Mouse (Mus musculus) midbrain, embryonic 14.5 days (tissue): ENCODE results near the gene Ccdc85c. TPM values are rescaled to one million over a fixed set of nuclear protein-coding genes. Genes with fewer than 3 reads are reported as not detected.
A peak's percentile ranks its signal among the peaks of the same experiment; 100 is the strongest.

ENCODE experiments used
- ATAC-seq: fragments of 200-750 bp; cut with Nextera tagmentation; 2 replicates; pipeline ENCODE4 v1.8.0; 2017; ENCODE audit warnings: moderate number of reproducible peaks, moderate library complexity; ENCODE audit not compliant: low FRiP score, low TSS enrichment
- DNase-seq: peaks from one replicate; pipeline ENCODE4 v3.0.0-alpha.2; 2015
- H3K27ac ChIP-seq: fragments of 300-500 bp; sonication (generic); replicated peaks from 2 replicates; pipeline ENCODE4 v1.5.1; 2014; ENCODE audit warnings: mild to moderate bottlenecking, low read depth, low read length, moderate library complexity
- H3K27me3 ChIP-seq: fragments of 300-500 bp; sonication (generic); 2 replicates; pipeline ENCODE4 v1.6.1; 2014; ENCODE audit warnings: low read length, control low read depth, mixed read lengths; ENCODE audit not compliant: control insufficient read depth, insufficient read depth
- H3K36me3 ChIP-seq: fragments of 300-500 bp; sonication (generic); 2 replicates; pipeline ENCODE4 v1.6.1; 2014; ENCODE audit warnings: low read length, control low read depth; ENCODE audit not compliant: control insufficient read depth, insufficient read depth
- H3K4me1 ChIP-seq: fragments of 300-500 bp; sonication (generic); 2 replicates; pipeline ENCODE4 v1.6.1; 2014; ENCODE audit warnings: mild to moderate bottlenecking, antibody characterized with exemption, low read length, control low read depth; ENCODE audit not compliant: control insufficient read depth, insufficient read depth
- H3K4me2 ChIP-seq: fragments of 300-500 bp; sonication (generic); 2 replicates; pipeline ENCODE4 v1.6.1; 2014; ENCODE audit warnings: mild to moderate bottlenecking, low read length, moderate library complexity
- H3K4me3 ChIP-seq: fragments of 300-500 bp; sonication (generic); replicated peaks from 2 replicates; pipeline ENCODE4 v1.5.1; 2014; ENCODE audit warnings: low read depth, low read length
- H3K9ac ChIP-seq: fragments of 300-500 bp; sonication (generic); replicated peaks from 2 replicates; pipeline ENCODE4 v1.6.1; 2014; ENCODE audit warnings: mild to moderate bottlenecking, low read length, moderate library complexity
- H3K9me3 ChIP-seq: fragments of 300-500 bp; sonication (generic); 2 replicates; pipeline ENCODE4 v1.6.1; 2016; ENCODE audit warnings: low read length, control low read depth, mixed read lengths; ENCODE audit not compliant: control insufficient read depth
- WGBS: fragments of 180-500 bp; shearing (Covaris S2); extraction: QIAGEN DNeasy Blood & Tissue Kit; methylation state at CpG from one replicate; pipeline ENCODE4 v1.1.7; 2014; 5-methylcytosine and 5-hydroxymethylcytosine counted together
- polyA plus RNA-seq: library from polyadenylated mRNA; unstranded; fragments of >200 nt; fragmentation: Nextera tagmentation; extraction: Ambion mirVana; gene quantifications from 2 replicates; pipeline ENCODE4 v1.2.1, GENCODE M21; 2014

Gene Ccdc85c
- polyA plus RNA-seq, 1 experiment from 2014 or later, result 20.9 TPM

GRCm38 (mm10) chr12:108221712-108222111 lies 53.5 kb downstream of the Ccdc85c start:
- Histone ChIP-seq H3K4me3 (no peak overlapping the region), H3K27ac (no peak overlapping the region), H3K36me3 (no peaks in the 10 kb centered on the region), H3K4me2 (no peak overlapping the region), H3K9me3 (no peaks in the 10 kb centered on the region), H3K4me1 (peaks cover 62% of the 10 kb centered on the region), H3K9ac (no peak overlapping the region), H3K27me3 (no peaks in the 10 kb centered on the region)
- DNase-seq, result no peak
- no peak for ATAC-seq
- WGBS, result 85% methylated on average over 7 of the region's 7 CpGs

- WGBS, result 48% methylated on average over 10 of the region's 10 CpGs
- Histone ChIP-seq H3K36me3 (no peaks in the 10 kb centered on the region), H3K9me3 (no peaks in the 10 kb centered on the region), H3K4me3 (no peak overlapping the region), H3K27me3 (no peaks in the 10 kb centered on the region), H3K9ac (no peak overlapping the region), H3K27ac (0 out of 2 replicates have a peak overlapping the region, but pooled peaks have one; percentile 13), H3K4me2 (no peak overlapping the region), H3K4me1 (peaks cover 62% of the 10 kb centered on the region)
- DNase-seq (peak; percentile 72), ATAC-seq (peak; percentile 25; the same call in 1 of the 2 replicates)
Measured at GRCm38 (mm10) chr12:108221206-108221605, 54.0 kb downstream of the Ccdc85c start.

GRCm38 (mm10) chr12:108220621-108221020 lies 54.6 kb downstream of the Ccdc85c start:
- DNase-seq (peak; percentile 49), ATAC-seq (peak; percentile 28; the same call in 1 of the 2 replicates)
- Histone ChIP-seq H3K27ac (peak overlapping the region; percentile 41), H3K9me3 (no peaks in the 10 kb centered on the region), H3K27me3 (no peaks in the 10 kb centered on the region), H3K4me3 (no peak overlapping the region), H3K36me3 (no peaks in the 10 kb centered on the region), H3K9ac (no peak overlapping the region), H3K4me2 (no peak overlapping the region), H3K4me1 (peaks cover 63% of the 10 kb centered on the region)
- WGBS, result 56% methylated on average over 12 of the region's 12 CpGs

DNA sequence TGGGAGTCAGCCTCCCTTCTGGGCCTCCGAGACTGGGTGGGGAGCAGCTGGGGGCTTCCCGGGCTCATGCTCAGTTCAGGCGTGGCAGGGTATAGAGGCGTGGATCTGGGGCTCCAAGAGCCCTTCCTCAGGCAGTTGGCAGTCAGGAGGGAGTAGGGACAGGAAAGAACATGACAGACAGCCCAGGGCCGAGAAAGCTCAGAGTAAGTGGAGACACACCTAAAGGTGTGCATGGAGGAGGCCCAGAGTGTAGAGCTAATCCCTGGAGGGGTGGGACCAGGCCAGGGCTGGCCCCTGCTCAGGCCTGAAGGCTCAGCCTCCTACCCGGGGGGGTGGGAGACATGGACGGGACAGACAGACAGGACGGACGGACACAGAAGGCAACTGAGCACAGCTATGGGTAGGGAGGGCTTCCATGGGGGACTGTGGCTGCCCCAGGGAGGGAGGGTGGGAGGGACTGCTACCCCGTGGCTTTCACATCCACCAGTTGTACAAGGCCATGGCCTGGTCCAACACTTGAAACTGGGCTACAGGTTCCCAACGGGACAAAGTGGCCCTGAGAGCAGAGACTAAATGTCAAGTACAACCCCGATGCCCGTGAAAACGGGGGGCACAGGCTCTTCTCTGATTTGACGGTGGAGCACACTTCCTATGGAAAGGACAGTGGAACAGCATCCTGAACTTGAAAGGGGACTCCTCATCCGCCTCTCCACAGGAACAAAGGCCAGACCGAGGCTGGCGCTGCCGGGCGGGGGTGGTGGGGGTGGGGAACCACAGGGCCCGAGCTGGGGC lies 55.2 kb downstream of the Ccdc85c start:
- Histone ChIP-seq H3K9me3 (no peaks in the 10 kb centered on the region), H3K4me3 (no peak overlapping the region), H3K4me2 (no peak overlapping the region), H3K9ac (0 out of 2 replicates have a peak overlapping the region, but pooled peaks have one; percentile 16), H3K27ac (peak overlapping the region; percentile 81), H3K4me1 (peaks cover 63% of the 10 kb centered on the region), H3K36me3 (no peaks in the 10 kb centered on the region), H3K27me3 (no peaks in the 10 kb centered on the region)
- WGBS, result 66% methylated on average over 21 of the region's 21 CpGs
- ATAC-seq, result no peak; the same call in 1 of the 2 replicates
- DNase-seq, result no peak

- H3K9me3 ChIP-seq, result no peaks in the 10 kb centered on the region
- no peak overlapping the region for H3K4me3 ChIP-seq
- H3K36me3 ChIP-seq, result no peaks in the 10 kb centered on the region
- no peaks in the 10 kb centered on the region for H3K27me3 ChIP-seq
- peak overlapping the region; percentile 45; the same call in 1 of the 2 replicates for H3K9ac ChIP-seq
- H3K4me1 ChIP-seq, result peaks cover 55% of the 10 kb centered on the region
- H3K4me2 ChIP-seq, result peak overlapping the region; percentile 17; the same call in 1 of the 2 replicates
- no peak for DNase-seq
- 55% methylated on average over 15 of the region's 15 CpGs for WGBS
- ATAC-seq, result no peak
- peak overlapping the region; percentile 81 for H3K27ac ChIP-seq
Measured at GRCm38 (mm10) chr12:108219163-108219562, 56.1 kb downstream of the Ccdc85c start.

GRCm38 (mm10) chr12:108217572-108217971 lies 57.7 kb downstream of the Ccdc85c start:
- Histone ChIP-seq H3K36me3 (no peaks in the 10 kb centered on the region), H3K27me3 (no peaks in the 10 kb centered on the region), H3K4me1 (peaks cover 65% of the 10 kb centered on the region), H3K27ac (peak overlapping the region; percentile 79), H3K9ac (no peak overlapping the region), H3K4me2 (no peak overlapping the region), H3K4me3 (no peak overlapping the region), H3K9me3 (no peaks in the 10 kb centered on the region)
- WGBS, result 54% methylated on average over 5 of the region's 5 CpGs
- DNase-seq (no peak), ATAC-seq (no peak)

DNA sequence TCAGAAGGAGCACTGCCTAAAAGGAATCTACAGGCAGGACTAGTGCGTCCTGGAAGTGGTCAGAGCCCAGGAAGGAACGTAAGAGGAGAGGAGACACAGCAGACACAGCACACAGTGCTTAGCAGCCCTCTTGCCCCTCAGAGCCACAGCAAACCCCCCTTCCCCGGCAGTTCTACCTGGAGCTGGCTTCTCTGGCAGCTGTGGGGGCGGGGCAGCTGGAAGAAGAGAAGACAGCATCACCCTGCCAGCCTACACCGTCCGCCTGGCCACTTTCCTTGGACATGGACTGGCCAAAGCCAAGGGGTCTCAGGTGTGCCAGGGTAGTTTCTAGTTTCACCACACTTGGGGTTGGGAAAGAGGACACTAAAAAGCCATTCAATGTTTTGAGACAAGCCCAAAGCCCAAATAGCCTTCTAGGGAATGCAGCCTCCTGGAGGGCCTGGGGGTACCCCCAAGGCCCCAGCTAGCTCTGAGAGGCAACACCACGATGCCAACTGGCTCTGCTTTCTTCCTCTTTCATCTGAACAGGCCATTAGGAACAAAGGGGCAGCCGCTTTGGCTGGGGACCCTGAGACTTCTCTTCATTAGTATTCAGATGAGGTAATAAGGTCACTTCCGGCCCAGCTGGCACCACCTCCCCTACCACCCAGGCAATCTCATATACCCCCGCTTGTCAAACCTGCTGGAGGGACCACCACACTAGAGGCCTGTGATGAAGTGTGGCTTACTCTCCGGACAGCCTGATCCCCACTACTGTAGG lies 58.4 kb downstream of the Ccdc85c start:
- peak overlapping the region; percentile 26 for H3K9ac ChIP-seq
- peak overlapping the region; percentile 79 for H3K27ac ChIP-seq
- H3K4me3 ChIP-seq, result no peak overlapping the region
- no peaks in the 10 kb centered on the region for H3K9me3 ChIP-seq
- ATAC-seq (no peak), DNase-seq (peak; percentile 55)
- WGBS, result 51% methylated on average over 11 of the region's 11 CpGs
- no peak overlapping the region for H3K4me2 ChIP-seq
- no peaks in the 10 kb centered on the region for H3K27me3 ChIP-seq
- peaks cover 70% of the 10 kb centered on the region for H3K4me1 ChIP-seq
- no peaks in the 10 kb centered on the region for H3K36me3 ChIP-seq

- 54% methylated on average over 8 of the region's 8 CpGs for WGBS
- peaks cover 54% of the 10 kb centered on the region for H3K4me1 ChIP-seq
- no peaks in the 10 kb centered on the region for H3K27me3 ChIP-seq
- DNase-seq (no peak), ATAC-seq (no peak)
- H3K27ac ChIP-seq, result no peak overlapping the region
- H3K9ac ChIP-seq, result no peak overlapping the region
- no peaks in the 10 kb centered on the region for H3K9me3 ChIP-seq
- no peaks in the 10 kb centered on the region for H3K36me3 ChIP-seq
- H3K4me3 ChIP-seq, result no peak overlapping the region
- H3K4me2 ChIP-seq, result no peak overlapping the region
Measured at GRCm38 (mm10) chr12:108215090-108215489, 60.1 kb downstream of the Ccdc85c start.
